Mouse (Mus musculus) stomach, postnatal 0 days (tissue): ENCODE results near the gene E130308A19Rik.

Experiments used
- CTCF ChIP-seq: IDR thresholded peaks from 2 replicates; pipeline ENCODE4 v1.5.1; 2016; ENCODE audit warnings: antibody characterized with exemption, low read depth, mild to moderate bottlenecking, moderate library complexity
- EP300 ChIP-seq: optimal IDR thresholded peaks from 2 replicates; pipeline ENCODE3; 2016; ENCODE audit warnings: antibody characterized with exemption

- TF ChIP-seq EP300 (no peak), CTCF (no peak)
Observed at GRCm38 (mm10) chr4:59697869-59698268, 71.9 kb downstream of the E130308A19Rik start.
